Mouse (Mus musculus): Measurements from ENCODE around the gene Prss2. TPM values are rescaled to one million over a fixed set of nuclear protein-coding genes. Genes with fewer than 3 reads are reported as not detected.

The Prss2 gene
- 0.06 and 0.22 TPM in 2 replicates for polyA plus RNA-seq (2012; rRNA removed)
- 0.29 TPM in 1 of 2 replicates, not detected in the other for polyA plus RNA-seq (2014; fragmentation: Nextera tagmentation; extraction: Ambion mirVana)

- 57% methylated on average over 1 of the region's 1 CpGs for WGBS (ENCODE audit: insufficient replicate concordance)
These were observed at the start of gene Prss2 for GRCm38 (mm10) chr6:41521487-41521886. TSS of gene Prss2 (plus strand) at chr6:41521787.

DNA sequence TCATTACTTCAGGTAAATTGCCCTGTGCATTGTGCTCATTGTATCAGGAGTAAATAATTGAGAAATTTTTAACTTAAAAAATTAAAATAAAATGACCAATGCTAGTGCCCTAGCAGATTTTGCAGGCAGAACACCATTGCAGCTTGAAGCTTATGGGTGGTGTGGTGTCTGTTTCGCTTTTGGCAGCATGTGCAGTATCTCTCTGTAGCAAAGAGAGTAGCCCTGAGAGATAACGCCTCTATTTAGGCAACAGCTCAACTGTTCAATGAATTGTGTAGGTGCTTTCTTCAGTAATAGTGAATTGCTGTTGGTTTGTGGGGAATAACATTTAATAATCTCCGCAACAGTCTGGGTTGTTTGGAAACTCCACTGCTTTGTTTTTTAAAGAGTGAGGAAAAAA, 22.2 kb upstream of the Prss2 start:
- H3K4me1 ChIP-seq (replicated peaks; ENCODE audit: control insufficient read depth in 2 of 2, insufficient read depth in 2 of 2, low read length in 1 of 2), result no peaks in the 10 kb centered on the region
- ATAC-seq (ENCODE audit: insufficient read depth) (no peak), DNase-seq (ENCODE audit: low read depth in 3 of 3, low spot score in 3 of 3) (no peak)
- no peak overlapping the region for H3K9ac ChIP-seq (replicated peaks)
- 42% methylated on average over 3 of the region's 3 CpGs for WGBS (ENCODE audit: insufficient replicate concordance)
- no peak overlapping the region for H3K4me3 ChIP-seq (ENCODE audit: insufficient read depth in 1 of 2, low read depth in 2 of 2, low read length in 2 of 2)
- no peaks in the 10 kb centered on the region for H3K9me3 ChIP-seq (ENCODE audit: control insufficient read depth, low read length)
- no peak overlapping the region for H3K27ac ChIP-seq
- no peaks in the 10 kb centered on the region for H3K36me3 ChIP-seq (replicated peaks; ENCODE audit: control insufficient read depth, insufficient read depth, low read depth)
- no peak for TF ChIP-seq EP300 (IDR thresholded peaks at IDR 0.05; ENCODE audit: low read depth)
- TF ChIP-seq CTCF (IDR thresholded peaks at IDR 0.05; ENCODE audit: low read depth), result no peak
- H3K4me2 ChIP-seq (ENCODE audit: low read depth), result no peak overlapping the region
- H3K27me3 ChIP-seq (ENCODE audit: control insufficient read depth, insufficient read depth, low read length), result no peaks in the 10 kb centered on the region

More at GRCm38 (mm10) chr6:41521487-41521886, at the start of gene Prss2:
- H3K4me2 ChIP-seq (ENCODE audit: low read depth), result no peak within 1 kb of the TSS
- ATAC-seq (ENCODE audit: insufficient read depth), result no peak
- no peaks in the 10 kb centered on the region for H3K36me3 ChIP-seq (replicated peaks; ENCODE audit: control insufficient read depth, insufficient read depth, low read depth)
- H3K4me1 ChIP-seq (replicated peaks; ENCODE audit: control insufficient read depth in 2 of 2, insufficient read depth in 2 of 2, low read length in 1 of 2), result no peaks in the 10 kb centered on the region
- H3K9ac ChIP-seq (replicated peaks), result no peak within 1 kb of the TSS
- no peak for DNase-seq (ENCODE audit: low read depth in 3 of 3, low spot score in 3 of 3)
- H3K9me3 ChIP-seq (ENCODE audit: control insufficient read depth, low read length), result no peaks in the 10 kb centered on the region
- TF ChIP-seq EP300 (IDR thresholded peaks at IDR 0.05; ENCODE audit: low read depth) (no peak), CTCF (IDR thresholded peaks at IDR 0.05; ENCODE audit: low read depth) (no peak)
- H3K27ac ChIP-seq, result no peak within 1 kb of the TSS
- no peak within 1 kb of the TSS for H3K4me3 ChIP-seq (ENCODE audit: insufficient read depth in 1 of 2, low read depth in 2 of 2, low read length in 2 of 2)
- no peaks in the 10 kb centered on the region for H3K27me3 ChIP-seq (ENCODE audit: control insufficient read depth, insufficient read depth, low read length)

- Histone ChIP-seq H3K4me1 (replicated peaks; ENCODE audit: control insufficient read depth in 2 of 2, insufficient read depth in 2 of 2, low read length in 1 of 2) (no peaks in the 10 kb centered on the region), H3K27me3 (ENCODE audit: control insufficient read depth, insufficient read depth, low read length) (no peaks in the 10 kb centered on the region), H3K4me2 (ENCODE audit: low read depth) (no peak overlapping the region), H3K9me3 (ENCODE audit: control insufficient read depth, low read length) (no peaks in the 10 kb centered on the region), H3K9ac (replicated peaks) (no peak overlapping the region), H3K4me3 (ENCODE audit: insufficient read depth in 1 of 2, low read depth in 2 of 2, low read length in 2 of 2) (no peak overlapping the region), H3K36me3 (replicated peaks; ENCODE audit: control insufficient read depth, insufficient read depth, low read depth) (no peaks in the 10 kb centered on the region), H3K27ac (no peak overlapping the region)
- TF ChIP-seq CTCF (IDR thresholded peaks at IDR 0.05; ENCODE audit: low read depth), result no peak
- TF ChIP-seq EP300 (IDR thresholded peaks at IDR 0.05; ENCODE audit: low read depth), result no peak
- ATAC-seq (ENCODE audit: insufficient read depth) (no peak), DNase-seq (ENCODE audit: low read depth in 3 of 3, low spot score in 3 of 3) (no peak)
- WGBS (ENCODE audit: insufficient replicate concordance), result 56% methylated on average over 2 of the region's 2 CpGs
These were observed 16.7 kb upstream of the Prss2 start for GRCm38 (mm10) chr6:41504915-41505314.

GRCm38 (mm10) chr6:41505323-41505722, 16.3 kb upstream of the Prss2 start:
- 56% methylated on average over 6 of the region's 6 CpGs for WGBS (ENCODE audit: insufficient replicate concordance)
- no peak overlapping the region for H3K27ac ChIP-seq
- no peak overlapping the region for H3K4me2 ChIP-seq (ENCODE audit: low read depth)
- H3K9ac ChIP-seq (replicated peaks), result no peak overlapping the region
- H3K36me3 ChIP-seq (replicated peaks; ENCODE audit: control insufficient read depth, insufficient read depth, low read depth), result no peaks in the 10 kb centered on the region
- H3K27me3 ChIP-seq (ENCODE audit: control insufficient read depth, insufficient read depth, low read length), result no peaks in the 10 kb centered on the region
- no peak for DNase-seq (ENCODE audit: low read depth in 3 of 3, low spot score in 3 of 3)
- H3K4me3 ChIP-seq (ENCODE audit: insufficient read depth in 1 of 2, low read depth in 2 of 2, low read length in 2 of 2), result no peak overlapping the region
- no peaks in the 10 kb centered on the region for H3K4me1 ChIP-seq (replicated peaks; ENCODE audit: control insufficient read depth in 2 of 2, insufficient read depth in 2 of 2, low read length in 1 of 2)
- no peaks in the 10 kb centered on the region for H3K9me3 ChIP-seq (ENCODE audit: control insufficient read depth, low read length)
- TF ChIP-seq CTCF (IDR thresholded peaks at IDR 0.05; ENCODE audit: low read depth) (peak; percentile 5; the same call in 1 of the 2 replicates), EP300 (IDR thresholded peaks at IDR 0.05; ENCODE audit: low read depth) (no peak)
- ATAC-seq (ENCODE audit: insufficient read depth), result no peak

- 34% methylated on average over 6 of the region's 6 CpGs for WGBS (ENCODE audit: insufficient replicate concordance)
- no peak overlapping the region for H3K9ac ChIP-seq (replicated peaks)
- no peaks in the 10 kb centered on the region for H3K4me1 ChIP-seq (replicated peaks; ENCODE audit: control insufficient read depth in 2 of 2, insufficient read depth in 2 of 2, low read length in 1 of 2)
- H3K27me3 ChIP-seq (ENCODE audit: control insufficient read depth, insufficient read depth, low read length), result no peaks in the 10 kb centered on the region
- TF ChIP-seq CTCF (IDR thresholded peaks at IDR 0.05; ENCODE audit: low read depth) (no peak), EP300 (IDR thresholded peaks at IDR 0.05; ENCODE audit: low read depth) (no peak)
- H3K36me3 ChIP-seq (replicated peaks; ENCODE audit: control insufficient read depth, insufficient read depth, low read depth), result no peaks in the 10 kb centered on the region
- no peak overlapping the region for H3K27ac ChIP-seq
- no peaks in the 10 kb centered on the region for H3K9me3 ChIP-seq (ENCODE audit: control insufficient read depth, low read length)
- no peak for DNase-seq (ENCODE audit: low read depth in 3 of 3, low spot score in 3 of 3)
- no peak overlapping the region for H3K4me3 ChIP-seq (ENCODE audit: insufficient read depth in 1 of 2, low read depth in 2 of 2, low read length in 2 of 2)
- H3K4me2 ChIP-seq (ENCODE audit: low read depth), result no peak overlapping the region
- ATAC-seq (ENCODE audit: insufficient read depth), result no peak
These were observed 3.5 kb upstream of the Prss2 start for GRCm38 (mm10) chr6:41518017-41518524.
